8 mouse cellular contexts compared by ENCODE assay signal in genomic region chr9:61435191-61435989, GRCm38 (mm10).
A peak's percentile ranks its signal among the peaks of the same experiment; 100 is the strongest.
DNase-seq lines count a peak whose midpoint lies in the region; ATAC-seq lines count a peak whose summit lies in the region.

No protein-coding gene starts in this region.

- peak; percentile 47 for DNase-seq in kidney, postnatal 10 days
- DNase-seq in kidney, adult 9 months: no peak
- peak; percentile 86 for DNase-seq in R1 (ENCODE audit: low read depth, low spot score)
- no peak for DNase-seq in right cerebral cortex, postnatal 10 days (ENCODE audit: low spot score in 2 of 2)
- no peak for DNase-seq in cerebellum, adult 9-11 months

- H3K27ac ChIP-seq in forebrain, embryonic 12.5 days: no peak overlapping the region
- H3K27ac ChIP-seq in intestine, embryonic 16.5 days (ENCODE audit: low read length): no peak overlapping the region

- WGBS in forebrain, embryonic 12.5 days: 31% methylated on average over 8 of the region's 8 CpGs
- 36% methylated on average over 8 of the region's 8 CpGs for WGBS in intestine, embryonic 16.5 days

- peaks cover 49% of the 10 kb centered on the region for H3K27me3 ChIP-seq in forebrain, embryonic 12.5 days
- H3K27me3 ChIP-seq in intestine, embryonic 16.5 days (replicated peaks; ENCODE audit: control insufficient read depth, insufficient read depth, low read length): no peaks in the 10 kb centered on the region

- H3K4me1 ChIP-seq in forebrain, embryonic 12.5 days: peaks cover 20% of the 10 kb centered on the region
- peaks cover 7% of the 10 kb centered on the region; the same call in 1 of the 2 replicates for H3K4me1 ChIP-seq in intestine, embryonic 16.5 days (ENCODE audit: control insufficient read depth, insufficient read depth, low read length)

- peak; percentile 50; the same call in 1 of the 2 replicates for ATAC-seq in forebrain, embryonic 12.5 days (ENCODE audit: low FRiP score)
- ATAC-seq in intestine, embryonic 16.5 days: peak; percentile 87
- peak; percentile 53; the same call in 1 of the 2 replicates for ATAC-seq in megakaryocyte, adult 5-6 weeks (ENCODE audit: poor library complexity, severe bottlenecking)

- H3K4me3 ChIP-seq in forebrain, embryonic 12.5 days (replicated peaks): no peak overlapping the region
- no peak overlapping the region for H3K4me3 ChIP-seq in intestine, embryonic 16.5 days (ENCODE audit: low read length)

- H3K4me2 ChIP-seq in forebrain, embryonic 12.5 days: no peak overlapping the region
- H3K4me2 ChIP-seq in intestine, embryonic 16.5 days (ENCODE audit: low read depth, low read length): no peak overlapping the region

- H3K36me3 ChIP-seq in forebrain, embryonic 12.5 days (replicated peaks): no peaks in the 10 kb centered on the region
- no peaks in the 10 kb centered on the region for H3K36me3 ChIP-seq in intestine, embryonic 16.5 days (ENCODE audit: control insufficient read depth, insufficient read depth, low read length)

- H3K9me3 ChIP-seq in forebrain, embryonic 12.5 days: no peaks in the 10 kb centered on the region
- H3K9me3 ChIP-seq in intestine, embryonic 16.5 days (ENCODE audit: control insufficient read depth, low read length): no peaks in the 10 kb centered on the region

- no peak overlapping the region for H3K9ac ChIP-seq in forebrain, embryonic 12.5 days
- no peak overlapping the region for H3K9ac ChIP-seq in intestine, embryonic 16.5 days (ENCODE audit: low read depth, low read length)

Comparison
In these comparisons a context has a peak if more than half of its experiments do, and no peak if none do; other contexts are left out.
1. DNase-seq: peak in kidney, postnatal 10 days (single experiment) and R1 (single experiment); none in kidney, adult 9 months (single experiment), right cerebral cortex, postnatal 10 days (0 of 2) and cerebellum, adult 9-11 months (single experiment).
2. Peak in every context shown above with its lines, with median percentiles within 50 percentile points of each other: ATAC-seq.